In genomic region chr4:104934997-104935396, GRCm38 (mm10) we compare ENCODE assay signal across 35 mouse cellular contexts. TPM values are rescaled to one million over a fixed set of nuclear protein-coding genes. Genes with fewer than 3 reads are reported as not detected.
DNase-seq lines count a peak whose midpoint lies in the region; ATAC-seq lines count a peak whose summit lies in the region.
"Had no signal": no experiment of that assay in that cellular context is flagged by ENCODE, and none has a peak within 500 bp of the region (broad histone marks: within the 10 kb centered on the region; RNA-seq: fewer than 3 reads in every experiment).

No protein-coding gene starts in this region.

- 80% methylated on average over 3 of the region's 3 CpGs for WGBS in neural tube, embryonic 15.5 days

- no peaks in the 10 kb centered on the region for H3K36me3 ChIP-seq in neural tube, embryonic 15.5 days
- H3K36me3 ChIP-seq: embryonic facial prominence, embryonic 10.5 days; embryonic facial prominence, embryonic 15.5 days; heart, embryonic 12.5 days; hindbrain, embryonic 10.5 days; hindbrain, embryonic 15.5 days; limb, embryonic 13.5 days; liver, embryonic 13.5 days; neural tube, embryonic 12.5 days; stomach, embryonic 15.5 days had no signal

- H3K4me2 ChIP-seq in neural tube, embryonic 15.5 days: no peak overlapping the region
- H3K4me2 ChIP-seq: embryonic facial prominence, embryonic 15.5 days; forebrain, embryonic 13.5 days; heart, embryonic 12.5 days; hindbrain, embryonic 15.5 days; limb, embryonic 13.5 days; liver, embryonic 13.5 days; midbrain, embryonic 11.5 days; neural tube, embryonic 12.5 days; stomach, embryonic 15.5 days had no signal

- DNase-seq in adrenal gland, adult 8-10 months: peak; percentile 47
- no peak for DNase-seq in adrenal gland, postnatal 25 days
- DNase-seq in neural tube, embryonic 10.5 days (ENCODE audit: extremely low spot score, low spot score): no peak
- peak; percentile 39 for DNase-seq in adrenal gland, postnatal 14 days
- DNase-seq in layer of hippocampus, postnatal 10 days (ENCODE audit: low spot score in 2 of 2): no peak
- no peak for DNase-seq in gastrocnemius, adult 18-20 months (ENCODE audit: low spot score)
- DNase-seq: cerebellum, adult 8-10 months; cerebellum, postnatal 25 days; gastrocnemius, postnatal 25 days; heart, adult 18-20 months; kidney, adult 11 months; kidney, postnatal 14 days; layer of hippocampus, adult 9-11 months; liver, embryonic 13.5 days; lung, adult 18-20 months; lung, postnatal 10 days; retina, postnatal 1 day; right cerebral cortex, postnatal 25 days; thymus, adult 2 months; thymus, postnatal 36 days had no signal

- H3K9me3 ChIP-seq in neural tube, embryonic 15.5 days (replicated peaks): no peaks in the 10 kb centered on the region
- H3K9me3 ChIP-seq: embryonic facial prominence, embryonic 10.5 days; embryonic facial prominence, embryonic 15.5 days; forebrain, embryonic 13.5 days; heart, embryonic 12.5 days; hindbrain, embryonic 10.5 days; hindbrain, embryonic 15.5 days; limb, embryonic 13.5 days; liver, embryonic 13.5 days; neural tube, embryonic 12.5 days; stomach, embryonic 15.5 days had no signal

- ATAC-seq in neural tube, embryonic 15.5 days (ENCODE audit: low FRiP score): no peak
- ATAC-seq: forebrain, embryonic 13.5 days; inflammation-experienced regulatory T-cells, adult 6 months; midbrain, embryonic 16.5 days had no signal

- H3K4me1 ChIP-seq in neural tube, embryonic 15.5 days: peaks cover 9% of the 10 kb centered on the region; the same call in 1 of the 2 replicates
- H3K4me1 ChIP-seq: forebrain, embryonic 13.5 days; hindbrain, embryonic 15.5 days; liver, embryonic 13.5 days; neural tube, embryonic 12.5 days; stomach, embryonic 15.5 days had no signal

- H3K9ac ChIP-seq in neural tube, embryonic 15.5 days (replicated peaks): no peak overlapping the region
- H3K9ac ChIP-seq: embryonic facial prominence, embryonic 15.5 days; forebrain, embryonic 13.5 days; heart, embryonic 12.5 days; hindbrain, embryonic 15.5 days; limb, embryonic 13.5 days; liver, embryonic 13.5 days; neural tube, embryonic 12.5 days; stomach, embryonic 15.5 days had no signal

- H3K27me3 ChIP-seq in neural tube, embryonic 15.5 days (replicated peaks): no peaks in the 10 kb centered on the region
- H3K27me3 ChIP-seq: embryonic facial prominence, embryonic 15.5 days; forebrain, embryonic 13.5 days; heart, embryonic 12.5 days; hindbrain, embryonic 15.5 days; limb, embryonic 13.5 days; liver, embryonic 13.5 days; neural tube, embryonic 12.5 days; stomach, embryonic 15.5 days had no signal

- peak overlapping the region; percentile 51; the same call in 1 of the 2 replicates for H3K27ac ChIP-seq in neural tube, embryonic 15.5 days (replicated peaks)
- H3K27ac ChIP-seq: embryonic facial prominence, embryonic 15.5 days; forebrain, embryonic 13.5 days; hindbrain, embryonic 10.5 days; hindbrain, embryonic 15.5 days; limb, embryonic 13.5 days; liver, embryonic 13.5 days; neural tube, embryonic 12.5 days; stomach, embryonic 15.5 days had no signal

- H3K4me3 ChIP-seq in neural tube, embryonic 15.5 days (replicated peaks): no peak overlapping the region
- H3K4me3 ChIP-seq: embryonic facial prominence, embryonic 10.5 days; embryonic facial prominence, embryonic 15.5 days; forebrain, embryonic 13.5 days; heart, embryonic 12.5 days; hindbrain, embryonic 10.5 days; hindbrain, embryonic 15.5 days; limb, embryonic 13.5 days; liver, embryonic 13.5 days; neural tube, embryonic 12.5 days; stomach, embryonic 15.5 days had no signal

RNA-seq across cellular contexts. Expression of gene Fyb2, which starts 21.7 kb away (rescaled TPM):
- total RNA-seq in adrenal gland, adult 8-10 months (2022): under 1 TPM; 0.24 to 0.64 (median 0.45) TPM
- 0.67 and 0.94 TPM in 2 replicates for total RNA-seq in adrenal gland, postnatal 25 days (2021)
- polyA plus RNA-seq in neural tube, embryonic 15.5 days (2015; fragmentation: Nextera tagmentation; extraction: Ambion mirVana): 0.22 and 0.80 TPM in 2 replicates
- total RNA-seq in adrenal gland, postnatal 14 days (2021): 0.19 and 0.41 TPM in 2 replicates
- total RNA-seq in layer of hippocampus, postnatal 10 days (2021): 1 to 10 TPM; 1.2 to 1.8 TPM
- total RNA-seq in gastrocnemius, adult 18-20 months (2021): under 1 TPM; 0.07 to 0.25 TPM
- total RNA-seq: heart, adult 18-20 months had no signal
- polyA plus RNA-seq: heart, embryonic 12.5 days; heart, postnatal 0 days; inflammation-experienced regulatory T-cells, adult 6 months had no signal

RNA-seq across cellular contexts. Expression of gene C8a, which starts 58.8 kb away (rescaled TPM):
- under 1 TPM in 3 of 4 experiments, not detected in 1; 0.17 to 0.35 (median 0.19) TPM for total RNA-seq in adrenal gland, adult 8-10 months (2022)
- 0.24 and 2.3 TPM in 2 replicates for total RNA-seq in adrenal gland, postnatal 25 days (2021)
- polyA plus RNA-seq in neural tube, embryonic 15.5 days (2015; fragmentation: Nextera tagmentation; extraction: Ambion mirVana): 0.06 TPM in 1 of 2 replicates, not detected in the other
- total RNA-seq in adrenal gland, postnatal 14 days (2021): 0.64 and 20.3 TPM in 2 replicates
- total RNA-seq in layer of hippocampus, postnatal 10 days (2021): not detected
- total RNA-seq in gastrocnemius, adult 18-20 months (2021): under 1 TPM in 1 of 2 experiments, not detected in 1; 0.14 TPM
- total RNA-seq: gastrocnemius, postnatal 25 days; heart, adult 18-20 months; left cerebral cortex, postnatal 36 days had no signal
- polyA plus RNA-seq: embryonic facial prominence, embryonic 10.5 days; embryonic facial prominence, embryonic 15.5 days; forebrain, embryonic 13.5 days; heart, postnatal 0 days; hindbrain, embryonic 10.5 days; hindbrain, embryonic 15.5 days; inflammation-experienced regulatory T-cells, adult 6 months; limb, embryonic 13.5 days; midbrain, embryonic 11.5 days; midbrain, embryonic 16.5 days; neural tube, embryonic 12.5 days; thymus, adult 2 months had no signal

Comparison
In these comparisons a context has a peak if more than half of its experiments do, and no peak if none do; other contexts are left out.
1. DNase-seq: peak in adrenal gland, adult 8-10 months (single experiment) and adrenal gland, postnatal 14 days (single experiment); none in adrenal gland, postnatal 25 days (single experiment), neural tube, embryonic 10.5 days (single experiment), layer of hippocampus, postnatal 10 days (0 of 2) and gastrocnemius, adult 18-20 months (single experiment).